Mouse (Mus musculus): ENCODE data around the gene Rmnd1. TPM values are rescaled to one million over a fixed set of nuclear protein-coding genes. Genes with fewer than 3 reads are reported as not detected.

Rmnd1 gene
- polyA plus RNA-seq, 1 experiment, result 53.3 TPM

DNA sequence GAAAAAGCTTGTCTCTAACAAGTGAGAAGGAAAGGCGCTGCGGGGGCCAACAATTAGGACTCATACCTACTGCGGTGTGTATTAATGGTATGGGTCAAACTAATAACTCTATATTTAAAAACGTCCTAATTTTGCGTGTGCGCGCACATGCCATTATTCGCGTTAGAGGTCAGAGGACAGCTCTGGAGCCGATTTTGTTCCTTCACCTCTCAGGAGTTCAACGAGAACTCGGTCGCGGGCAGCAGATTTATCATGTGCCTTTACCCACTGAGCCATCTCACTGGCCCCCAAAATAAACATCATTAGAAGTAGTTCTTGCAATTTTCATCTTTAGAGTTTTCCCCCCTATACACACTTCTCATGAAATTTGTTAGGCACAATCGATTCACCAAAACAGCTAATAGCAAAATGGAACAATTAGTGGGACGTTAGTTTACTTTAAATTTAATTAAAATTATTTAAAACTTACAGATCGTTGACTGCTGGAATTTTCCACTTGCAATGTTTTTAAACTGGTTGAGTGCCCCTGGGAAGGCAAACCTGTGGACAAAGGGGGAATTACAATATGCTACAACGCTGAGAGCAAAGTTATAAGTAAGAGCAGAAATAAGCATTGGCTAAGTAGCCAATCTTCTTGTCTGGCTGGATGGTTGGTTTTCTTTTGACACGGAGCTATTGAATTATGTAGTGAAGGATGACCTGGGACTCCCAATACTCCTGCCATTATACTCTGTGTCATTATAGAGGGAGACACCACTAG is 988 bp upstream of the Rmnd1 start:
- TF ChIP-seq POLR2A (IDR thresholded peaks at IDR 0.05; ENCODE audit: borderline replicate concordance, extremely low read depth, insufficient read depth, insufficient read length, poor library complexity, severe bottlenecking) (no peak), CTCF (IDR thresholded peaks at IDR 0.05; ENCODE audit: borderline replicate concordance, extremely low read depth, insufficient read depth, insufficient read length) (no peak)
- peak; percentile 20 for DNase-seq (ENCODE audit: low read depth)

GRCm38 (mm10) chr10:4431746-4432122 is 454 bp downstream of the Rmnd1 start:
- no peak for DNase-seq (ENCODE audit: low read depth)
- TF ChIP-seq CTCF (IDR thresholded peaks at IDR 0.05; ENCODE audit: borderline replicate concordance, extremely low read depth, insufficient read depth, insufficient read length) (no peak), POLR2A (IDR thresholded peaks at IDR 0.05; ENCODE audit: borderline replicate concordance, extremely low read depth, insufficient read depth, insufficient read length, poor library complexity, severe bottlenecking) (no peak)

DNA sequence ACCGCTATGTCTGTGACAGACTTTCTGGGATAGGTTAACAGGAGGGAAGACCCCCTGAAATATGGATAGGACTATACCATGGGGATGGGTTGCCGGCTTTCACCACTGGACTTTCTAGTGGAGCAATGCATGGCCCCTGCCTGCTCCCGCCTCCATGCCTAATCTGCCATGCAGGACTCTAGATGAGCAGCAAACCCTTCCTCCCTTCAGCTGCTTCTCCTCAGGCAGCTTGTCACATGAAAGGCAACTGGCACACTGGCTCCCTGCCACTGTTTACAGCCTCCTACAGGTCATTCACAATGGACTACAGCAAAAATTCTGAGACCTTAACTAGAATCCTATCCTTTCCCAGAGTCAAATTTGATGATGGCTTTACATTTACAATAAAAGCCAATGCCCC is 1.4 kb downstream of the Rmnd1 start:
- DNase-seq (ENCODE audit: low read depth), result peak; percentile 8
- TF ChIP-seq POLR2A (IDR thresholded peaks at IDR 0.05; ENCODE audit: borderline replicate concordance, extremely low read depth, insufficient read depth, insufficient read length, poor library complexity, severe bottlenecking) (no peak), CTCF (IDR thresholded peaks at IDR 0.05; ENCODE audit: borderline replicate concordance, extremely low read depth, insufficient read depth, insufficient read length) (no peak)

GRCm38 (mm10) chr10:4430399-4430798 is 1.8 kb downstream of the Rmnd1 start:
- no peak for DNase-seq (ENCODE audit: low read depth)
- TF ChIP-seq POLR2A (IDR thresholded peaks at IDR 0.05; ENCODE audit: borderline replicate concordance, extremely low read depth, insufficient read depth, insufficient read length, poor library complexity, severe bottlenecking) (no peak), CTCF (IDR thresholded peaks at IDR 0.05; ENCODE audit: borderline replicate concordance, extremely low read depth, insufficient read depth, insufficient read length) (no peak)

DNA sequence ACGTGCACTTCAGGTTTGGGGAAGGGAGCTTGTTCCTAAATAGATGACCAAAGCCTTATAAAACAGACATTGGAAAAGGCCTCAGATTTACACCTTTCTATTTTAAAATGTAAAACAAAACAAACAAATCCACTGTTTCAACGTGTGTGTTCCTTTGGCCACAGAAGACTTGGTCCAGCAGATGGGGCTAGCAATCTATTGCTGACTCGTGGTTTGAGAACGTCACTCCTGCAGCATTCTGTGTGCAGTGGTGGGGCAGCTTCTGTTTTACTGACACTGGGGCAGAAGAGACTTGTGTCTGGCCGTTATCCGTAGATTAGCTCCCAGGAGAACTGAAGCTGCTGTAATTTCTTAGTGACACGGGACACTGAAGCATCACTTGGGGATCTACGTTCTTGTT is 6.9 kb downstream of the Rmnd1 start:
- no peak for TF ChIP-seq POLR2A (IDR thresholded peaks at IDR 0.05; ENCODE audit: borderline replicate concordance, extremely low read depth, insufficient read depth, insufficient read length, poor library complexity, severe bottlenecking)
- TF ChIP-seq CTCF (IDR thresholded peaks at IDR 0.05; ENCODE audit: borderline replicate concordance, extremely low read depth, insufficient read depth, insufficient read length), result peak; percentile 16; the same call in 1 of the 2 replicates
- DNase-seq (ENCODE audit: low read depth), result no peak

GRCm38 (mm10) chr10:4407191-4407590 is 25.0 kb downstream of the Rmnd1 start:
- TF ChIP-seq CTCF (IDR thresholded peaks at IDR 0.05; ENCODE audit: borderline replicate concordance, extremely low read depth, insufficient read depth, insufficient read length), result no peak
- TF ChIP-seq POLR2A (IDR thresholded peaks at IDR 0.05; ENCODE audit: borderline replicate concordance, extremely low read depth, insufficient read depth, insufficient read length, poor library complexity, severe bottlenecking), result no peak
- no peak for DNase-seq (ENCODE audit: low read depth)

DNA sequence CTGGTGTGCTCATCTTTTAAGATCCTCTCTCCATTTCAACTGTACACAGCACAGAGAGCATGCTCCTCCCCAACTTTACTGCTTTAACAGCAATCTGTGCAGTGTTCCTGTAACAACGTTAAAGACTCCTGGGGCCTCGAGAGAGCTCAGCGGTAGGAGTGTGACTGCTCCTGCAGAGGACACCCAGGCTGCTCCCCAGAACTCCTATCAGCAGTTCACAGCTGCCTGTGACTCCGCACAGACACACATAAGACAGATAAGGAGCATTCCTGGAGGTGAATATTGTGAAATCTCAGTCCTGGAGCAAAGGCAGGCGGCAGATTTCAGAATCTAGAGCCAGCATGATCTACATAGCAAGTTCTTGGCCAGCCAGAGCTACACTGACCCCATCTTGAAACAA is 26.7 kb downstream of the Rmnd1 start:
- TF ChIP-seq POLR2A (IDR thresholded peaks at IDR 0.05; ENCODE audit: borderline replicate concordance, extremely low read depth, insufficient read depth, insufficient read length, poor library complexity, severe bottlenecking), result no peak
- TF ChIP-seq CTCF (IDR thresholded peaks at IDR 0.05; ENCODE audit: borderline replicate concordance, extremely low read depth, insufficient read depth, insufficient read length), result no peak
- no peak for DNase-seq (ENCODE audit: low read depth)

DNA sequence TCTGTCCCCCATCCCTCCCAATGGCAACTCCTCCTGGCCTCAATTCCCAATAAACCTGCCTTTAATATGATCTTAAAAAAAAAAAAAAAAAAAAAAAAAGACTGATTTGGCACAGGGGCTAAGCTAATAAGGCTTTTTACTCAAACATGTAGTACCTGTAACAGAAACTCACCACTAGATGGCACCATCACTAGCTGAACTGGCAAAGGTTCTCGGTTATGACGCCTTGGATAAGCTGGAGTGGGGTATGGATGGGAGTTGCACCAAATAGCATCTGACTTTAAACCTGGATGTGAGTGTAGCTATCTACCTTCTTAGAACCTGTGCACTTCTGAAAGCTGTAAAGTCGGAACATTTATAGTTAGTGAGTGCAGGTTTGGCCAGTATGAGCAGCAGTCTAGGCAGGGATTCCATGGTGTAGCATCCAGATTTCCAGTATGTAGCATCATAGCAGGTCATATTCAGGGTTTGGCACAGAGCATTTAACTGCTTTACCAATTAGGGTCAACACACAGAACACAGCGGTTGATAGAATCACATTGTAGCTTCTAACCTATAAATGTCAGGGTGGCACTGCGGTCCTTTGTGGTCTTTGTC is 27.2 kb downstream of the Rmnd1 start:
- TF ChIP-seq POLR2A (IDR thresholded peaks at IDR 0.05; ENCODE audit: borderline replicate concordance, extremely low read depth, insufficient read depth, insufficient read length, poor library complexity, severe bottlenecking) (no peak), CTCF (IDR thresholded peaks at IDR 0.05; ENCODE audit: borderline replicate concordance, extremely low read depth, insufficient read depth, insufficient read length) (peak; percentile 76; the same call in 1 of the 2 replicates)
- peak; percentile 89 for DNase-seq (ENCODE audit: low read depth)

- DNase-seq (ENCODE audit: low read depth), result no peak
- TF ChIP-seq CTCF (IDR thresholded peaks at IDR 0.05; ENCODE audit: borderline replicate concordance, extremely low read depth, insufficient read depth, insufficient read length) (no peak), POLR2A (IDR thresholded peaks at IDR 0.05; ENCODE audit: borderline replicate concordance, extremely low read depth, insufficient read depth, insufficient read length, poor library complexity, severe bottlenecking) (no peak)
Measured at GRCm38 (mm10) chr10:4398058-4398457, 34.1 kb downstream of the Rmnd1 start.

GRCm38 (mm10) chr10:4395321-4395720 is 36.9 kb downstream of the Rmnd1 start:
- TF ChIP-seq POLR2A (IDR thresholded peaks at IDR 0.05; ENCODE audit: borderline replicate concordance, extremely low read depth, insufficient read depth, insufficient read length, poor library complexity, severe bottlenecking) (no peak), CTCF (IDR thresholded peaks at IDR 0.05; ENCODE audit: borderline replicate concordance, extremely low read depth, insufficient read depth, insufficient read length) (no peak)
- DNase-seq (ENCODE audit: low read depth), result no peak

DNA sequence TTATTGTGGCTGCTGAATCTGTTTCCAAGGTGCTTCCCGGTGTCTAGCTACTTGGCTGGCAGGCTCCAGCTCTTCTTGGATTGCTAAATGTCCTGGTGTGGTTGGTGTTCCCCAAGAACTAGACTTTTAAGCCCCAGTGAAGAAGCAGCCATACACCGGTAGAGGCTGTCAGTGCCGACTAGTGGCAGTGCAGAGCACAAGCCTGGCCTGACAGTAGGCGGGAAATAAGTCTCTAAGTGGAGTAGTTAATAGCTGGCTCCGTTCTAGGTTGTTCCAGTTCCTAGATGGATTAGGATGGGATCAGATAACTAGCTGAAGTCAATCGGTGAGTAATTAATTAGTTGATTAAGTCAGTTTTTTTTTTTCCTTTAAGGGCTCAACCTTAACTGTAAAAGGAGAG is 40.3 kb downstream of the Rmnd1 start:
- peak; percentile 49; the same call in 1 of the 2 replicates for TF ChIP-seq CTCF (IDR thresholded peaks at IDR 0.05; ENCODE audit: borderline replicate concordance, extremely low read depth, insufficient read depth, insufficient read length)
- no peak for TF ChIP-seq POLR2A (IDR thresholded peaks at IDR 0.05; ENCODE audit: borderline replicate concordance, extremely low read depth, insufficient read depth, insufficient read length, poor library complexity, severe bottlenecking)
- DNase-seq (ENCODE audit: low read depth), result peak; percentile 38

DNA sequence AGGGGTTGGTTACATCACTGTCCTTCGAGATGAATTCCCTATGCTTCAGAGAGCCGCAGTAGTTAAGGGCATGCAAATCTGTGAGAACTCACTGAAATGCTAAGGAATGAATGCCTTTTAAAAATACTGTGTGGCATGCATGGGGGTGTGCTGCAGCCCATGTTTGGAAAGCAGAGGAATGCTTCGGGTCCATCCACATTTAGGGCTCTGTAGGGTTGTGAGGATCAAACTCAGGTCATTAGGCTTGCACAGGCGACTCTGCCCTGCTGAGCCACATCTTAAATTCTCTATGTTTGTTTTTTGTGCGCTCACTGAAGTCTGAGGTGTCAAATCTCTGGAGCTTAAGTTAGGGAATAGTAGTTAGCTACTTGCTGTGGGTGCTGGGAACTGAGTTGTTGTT is 41.1 kb downstream of the Rmnd1 start:
- TF ChIP-seq POLR2A (IDR thresholded peaks at IDR 0.05; ENCODE audit: borderline replicate concordance, extremely low read depth, insufficient read depth, insufficient read length, poor library complexity, severe bottlenecking), result no peak
- no peak for TF ChIP-seq CTCF (IDR thresholded peaks at IDR 0.05; ENCODE audit: borderline replicate concordance, extremely low read depth, insufficient read depth, insufficient read length)

More for the DNA sequence above, 41.1 kb downstream of the Rmnd1 start:
- no peak for DNase-seq (ENCODE audit: low read depth)
